Mouse (Mus musculus) small intestine, adult 2 months (tissue): ENCODE results near the gene Trim47.

Experiments
- CTCF ChIP-seq: fragments of 200-500 bp; IDR thresholded peaks from 2 replicates; pipeline ENCODE4 v1.5.1; 2012; ENCODE audit warnings: low read depth, mild to moderate bottlenecking, control low read depth, inconsistent platforms, low read length, moderate library complexity, mixed read lengths; ENCODE audit not compliant: insufficient replicate concordance, insufficient read length; ENCODE audit errors: extremely low read depth
- POLR2A ChIP-seq: fragments of 200-500 bp; IDR thresholded peaks from 2 replicates; pipeline ENCODE4 v1.6.1; 2012; ENCODE audit warnings: low read depth, mild to moderate bottlenecking, control low read depth, inconsistent platforms, low read length, moderate library complexity

DNA sequence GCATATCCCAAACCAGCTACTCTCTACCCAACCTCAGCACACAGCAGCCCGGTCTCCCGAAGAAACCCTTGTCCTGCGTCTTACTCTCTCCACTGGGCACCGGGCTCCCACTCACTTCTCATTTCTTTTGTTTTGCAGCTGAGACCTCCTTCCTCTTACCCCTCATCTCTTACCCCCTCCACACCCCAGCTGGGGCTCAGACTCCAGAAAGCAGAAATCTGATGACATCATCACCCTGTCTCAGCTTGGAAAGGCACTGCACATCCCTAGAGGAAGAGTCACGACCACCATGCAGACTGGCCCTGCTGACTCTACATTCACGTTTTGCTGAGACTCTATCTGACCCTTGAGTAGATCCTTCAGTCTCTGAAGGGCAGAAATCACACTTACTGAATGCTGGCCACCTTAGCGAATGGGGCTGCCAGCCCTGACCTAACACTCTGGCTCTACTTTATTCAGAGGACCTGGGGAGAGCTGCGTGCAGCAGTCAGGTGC, 3.0 kb upstream of the Trim47 start:
- TF ChIP-seq CTCF, result no peak
- TF ChIP-seq POLR2A, result no peak
